Mouse (Mus musculus) cerebellum, adult (tissue): ENCODE measurements around the gene Olfr109.

Source experiments
- ATAC-seq: cut with Nextera tagmentation; 2 replicates; pipeline ENCODE4 v1.9.2; 2017; ENCODE audit warnings: mild to moderate bottlenecking, moderate library complexity, mixed read lengths; ENCODE audit not compliant: insufficient number of reproducible peaks, low FRiP score, low TSS enrichment

Gene Olfr109

GRCm38 (mm10) chr17:37458616-37459015, at the start of gene Olfr109:
TSS of gene Olfr109 (plus strand) at chr17:37458916.
- ATAC-seq: no peak

GRCm38 (mm10) chr17:37413380-37413779, 45.3 kb upstream of the Olfr109 start:
- no peak for ATAC-seq

GRCm38 (mm10) chr17:37445180-37445579, 13.5 kb upstream of the Olfr109 start, which contains the start of gene Olfr108:
TSS of gene Olfr108 (plus strand) at chr17:37445480.
- ATAC-seq: no peak

GRCm38 (mm10) chr17:37483452-37483851, 24.7 kb downstream of the Olfr109 start, which contains the start of gene H2-M2:
TSS of gene H2-M2 (minus strand) at chr17:37483552.
- ATAC-seq: no peak

GRCm38 (mm10) chr17:37491930-37492518, 33.3 kb downstream of the Olfr109 start, which contains the start of gene Olfr110:
TSS of gene Olfr110 (plus strand) at chr17:37492468.
- ATAC-seq: no peak

GRCm38 (mm10) chr17:37507730-37508129, 49.0 kb downstream of the Olfr109 start, which contains the start of gene Olfr111:
TSS of gene Olfr111 (plus strand) at chr17:37508030.
- no peak for ATAC-seq
